Mouse (Mus musculus): ENCODE measurements around the gene Fbxo47. TPM values are rescaled to one million over a fixed set of nuclear protein-coding genes. Genes with fewer than 3 reads are reported as not detected.

Fbxo47 gene
- total and polyA plus RNA-seq, 3 experiments: 0.73 to 1.2 TPM; not detected in 1

GRCm38 (mm10) chr11:97824168-97824567 is 59.8 kb downstream of the Fbxo47 start:
- Histone ChIP-seq H3K79me2 (ENCODE audit: control insufficient read depth, insufficient read depth, low read length, poor library complexity) (no peaks in the 10 kb centered on the region), H3K27ac (ENCODE audit: control insufficient read depth, low read depth, low read length) (no peak overlapping the region), H3K36me3 (ENCODE audit: control insufficient read depth in 1 of 2, insufficient read depth in 2 of 2, low read length in 2 of 2) (peaks cover 1 to 4% of the 10 kb centered on the region in 2 experiments), H3K4me1 (ENCODE audit: control insufficient read depth in 1 of 2, insufficient read depth in 2 of 2, low read length in 2 of 2) (peaks cover 11 to 19% of the 10 kb centered on the region in 2 experiments), H3K9ac (ENCODE audit: control insufficient read depth, low read depth, low read length, poor library complexity, severe bottlenecking) (no peak overlapping the region), H3K9me3 (replicated peaks; ENCODE audit: insufficient read depth, low read length) (no peaks in the 10 kb centered on the region), H3K27me3 (ENCODE audit: control insufficient read depth in 1 of 2, insufficient read depth in 2 of 2, low read length in 2 of 2) (no peaks in the 10 kb centered on the region), H3K4me3 (ENCODE audit: control insufficient read depth in 1 of 2, insufficient read depth in 1 of 2, low read depth in 2 of 2, low read length in 2 of 2) (no peak overlapping the region)
- TF ChIP-seq MAX (IDR thresholded peaks at IDR 0.05; ENCODE audit: low read length): no peak
- no peak for TF ChIP-seq GATA1 (IDR thresholded peaks at IDR 0.05; ENCODE audit: low read depth, low read length)
- DNase-seq (ENCODE audit: low read depth, low spot score): no peak

DNA sequence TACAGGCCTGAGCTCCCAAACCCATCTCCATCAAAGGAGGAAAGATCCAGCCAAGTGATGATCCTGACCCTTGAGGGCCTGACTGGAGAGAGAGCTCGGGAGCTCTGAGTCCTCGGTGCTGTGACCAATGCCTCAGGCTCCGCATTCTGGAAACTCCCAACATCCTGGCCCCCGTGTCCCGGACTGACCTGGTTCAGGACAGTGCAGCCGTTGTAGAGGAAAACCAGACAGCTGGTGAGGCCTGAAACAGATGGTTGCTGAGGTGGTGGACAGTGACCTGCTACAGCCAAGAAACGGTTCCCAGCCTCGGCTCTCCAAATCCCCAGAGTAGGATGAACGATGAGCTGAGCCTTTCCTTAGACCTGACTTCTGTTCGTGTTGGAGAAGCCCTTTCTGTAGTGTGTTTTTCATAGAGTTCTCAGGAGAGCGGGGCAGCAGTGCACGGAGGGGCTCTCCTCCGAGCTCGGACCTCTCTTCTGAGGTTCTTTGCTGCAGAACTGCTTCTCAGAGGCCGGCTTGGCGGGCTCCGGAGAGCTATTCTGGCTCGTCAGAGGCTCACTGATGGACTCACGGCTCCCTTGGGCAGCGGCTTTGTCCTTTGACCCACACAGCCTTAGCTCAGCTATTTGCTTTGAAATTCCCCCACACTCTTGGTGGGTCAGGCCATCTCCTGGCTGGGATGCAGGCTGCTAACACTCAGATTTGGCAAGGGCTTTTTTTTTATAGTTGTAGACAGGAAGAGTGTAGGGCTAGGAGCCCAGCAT is 60.9 kb downstream of the Fbxo47 start:
- no peaks in the 10 kb centered on the region for H3K9me3 ChIP-seq (replicated peaks; ENCODE audit: insufficient read depth, low read length)
- H3K9ac ChIP-seq (ENCODE audit: control insufficient read depth, low read depth, low read length, poor library complexity, severe bottlenecking): no peak overlapping the region
- H3K4me3 ChIP-seq (ENCODE audit: control insufficient read depth in 1 of 2, insufficient read depth in 1 of 2, low read depth in 2 of 2, low read length in 2 of 2): no peak overlapping the region
- H3K27ac ChIP-seq (ENCODE audit: control insufficient read depth, low read depth, low read length): no peak overlapping the region
- H3K36me3 ChIP-seq (ENCODE audit: control insufficient read depth in 1 of 2, insufficient read depth in 2 of 2, low read length in 2 of 2): peaks cover 1 to 6% of the 10 kb centered on the region in 2 experiments
- TF ChIP-seq MAX (IDR thresholded peaks at IDR 0.05; ENCODE audit: low read length) (no peak), ZNF384 (IDR thresholded peaks at IDR 0.05; ENCODE audit: low read depth, low read length) (no peak), MYB (IDR thresholded peaks at IDR 0.05; ENCODE audit: low read depth, low read length) (no peak), E2F4 (IDR thresholded peaks at IDR 0.05; ENCODE audit: borderline replicate concordance, low read depth, low read length) (no peak), BHLHE40 (IDR thresholded peaks at IDR 0.05; ENCODE audit: borderline replicate concordance, low read depth, low read length) (no peak), KAT2A (conservative IDR thresholded peaks at IDR 0.05; ENCODE audit: low read depth, low read length) (no peak), ELF1 (IDR thresholded peaks at IDR 0.05; ENCODE audit: low read depth, low read length) (no peak), RCOR1 (IDR thresholded peaks at IDR 0.05; ENCODE audit: low read depth, low read length) (no peak), TCF12 (IDR thresholded peaks at IDR 0.05; ENCODE audit: low read depth, low read length) (no peak), MAFK (IDR thresholded peaks at IDR 0.05; ENCODE audit: borderline replicate concordance, low read depth, low read length) (no peak), MXI1 (IDR thresholded peaks at IDR 0.05; ENCODE audit: low read depth, low read length) (no peak), MEF2A (IDR thresholded peaks at IDR 0.05; ENCODE audit: extremely low read depth, insufficient replicate concordance, low read depth, low read length, poor library complexity, severe bottlenecking) (no peak), ZKSCAN1 (IDR thresholded peaks at IDR 0.05; ENCODE audit: low read depth, low read length) (no peak)
- H3K4me1 ChIP-seq (ENCODE audit: control insufficient read depth in 1 of 2, insufficient read depth in 2 of 2, low read length in 2 of 2): peaks cover 11 to 22% of the 10 kb centered on the region in 2 experiments
- no peak for DNase-seq (ENCODE audit: low read depth, low spot score)
- no peaks in the 10 kb centered on the region for H3K79me2 ChIP-seq (ENCODE audit: control insufficient read depth, insufficient read depth, low read length, poor library complexity)
- H3K27me3 ChIP-seq (ENCODE audit: control insufficient read depth in 1 of 2, insufficient read depth in 2 of 2, low read length in 2 of 2): no peaks in the 10 kb centered on the region

Data from MEL (cell line).